Mouse (Mus musculus): ENCODE measurements around the gene C87414.
"Not testable (repeated sequence)": the region's sequence is repeated elsewhere in the genome, so short reads cannot be mapped to it uniquely, and the experiment has no call there.

C87414 gene

DNA sequence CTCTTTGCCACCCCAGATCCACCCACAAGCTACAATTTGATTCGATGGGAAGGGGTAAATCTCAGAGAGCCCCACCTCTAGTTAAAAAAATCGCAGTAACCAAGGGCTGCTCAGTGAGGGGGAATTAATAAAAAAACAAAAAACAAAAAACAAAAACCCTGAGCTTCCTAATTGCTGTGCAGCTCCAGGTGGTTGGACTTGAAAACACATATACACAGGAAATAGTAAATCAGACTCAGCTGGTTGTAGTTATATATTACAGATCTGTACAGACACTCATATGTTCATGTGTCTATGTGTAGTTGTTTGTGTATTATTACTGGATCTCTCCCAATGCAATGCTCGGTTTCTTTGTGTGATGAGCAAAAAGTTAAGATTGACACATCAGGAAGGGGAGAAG lies at the start of gene C87414:
C87414 (minus strand) TSS at position 101 of the 400 bp plus-strand sequence.
- in situ Hi-C loops (cut with MboI), result not testable (repeated sequence)

DNA sequence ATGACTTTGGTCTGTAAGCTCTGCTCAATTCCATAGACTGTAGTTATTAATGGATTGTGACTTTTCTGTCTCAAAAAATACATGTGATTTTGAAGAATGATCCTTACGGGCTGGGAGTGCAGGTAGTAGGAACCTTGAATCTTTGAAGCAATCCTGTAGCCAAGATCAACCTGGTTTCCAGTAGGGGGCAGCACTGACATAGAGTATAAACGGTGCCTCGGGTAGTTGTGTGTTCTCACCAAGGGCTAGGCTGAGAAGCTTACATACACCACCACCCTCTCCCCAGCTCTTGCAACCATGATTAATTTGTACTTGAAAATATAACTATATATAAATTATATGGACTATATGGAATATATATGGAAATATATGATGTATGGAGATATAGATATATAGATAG lies 13.3 kb upstream of the C87414 start:
- in situ Hi-C loops (cut with MboI), result not testable (repeated sequence)
